26 mouse cellular contexts compared by ENCODE assay signal in genomic region chr4:50160893-50161292, GRCm38 (mm10).
DNase-seq lines count a peak whose midpoint lies in the region; ATAC-seq and TF ChIP-seq lines count a peak whose summit lies in the region.
"Had no signal": no experiment of that assay in that cellular context is flagged by ENCODE, and none has a peak within 500 bp of the region (broad histone marks: within the 10 kb centered on the region; RNA-seq: fewer than 3 reads in every experiment).

No protein-coding gene starts in this region.

- no peak overlapping the region for H3K4me3 ChIP-seq in left cerebral cortex, adult 2 months
- H3K4me3 ChIP-seq in E14TG2a.4 (replicated peaks; ENCODE audit: low read length), result no peak overlapping the region
- no peak overlapping the region for H3K4me3 ChIP-seq in intestine, postnatal 0 days (ENCODE audit: low read depth, low read length)
- H3K4me3 ChIP-seq: embryonic facial prominence, embryonic 12.5 days; erythroblast, embryonic 14.5 days; gastrocnemius, adult 2 months; heart, embryonic 13.5 days; limb, embryonic 15.5 days; megakaryocyte, embryonic 14.5 days had no signal

- H3K4me2 ChIP-seq in intestine, postnatal 0 days (replicated peaks; ENCODE audit: low read depth), result no peak overlapping the region
- H3K4me2 ChIP-seq: embryonic facial prominence, embryonic 12.5 days; heart, embryonic 13.5 days; limb, embryonic 15.5 days had no signal

- H3K27me3 ChIP-seq in E14TG2a.4 (ENCODE audit: insufficient read depth, low read length), result no peaks in the 10 kb centered on the region
- H3K27me3 ChIP-seq in intestine, postnatal 0 days (replicated peaks; ENCODE audit: control insufficient read depth, insufficient read depth, low read length), result no peaks in the 10 kb centered on the region
- H3K27me3 ChIP-seq: embryonic facial prominence, embryonic 12.5 days; heart, embryonic 13.5 days; limb, embryonic 15.5 days; megakaryocyte, embryonic 14.5 days had no signal

- TF ChIP-seq CTCF in left cerebral cortex, adult 2 months (IDR thresholded peaks at IDR 0.05), result peak; percentile 62
- peak; percentile 24; the same call in 1 of the 2 replicates for TF ChIP-seq CTCF in E14TG2a.4 (conservative IDR thresholded peaks at IDR 0.05; ENCODE audit: low read length)
- no peak for TF ChIP-seq CTCF in intestine, postnatal 0 days (IDR thresholded peaks at IDR 0.05; ENCODE audit: low read depth)

- intact Hi-C loops in left cerebral cortex, adult 2 months (cut with DNase I), result loop anchor here (2.0 kb wide), 1 partner anchor 516 kb away; no protein-coding TSS in a partner anchor

- peaks cover 3% of the 10 kb centered on the region; the same call in 1 of the 2 replicates for H3K9me3 ChIP-seq in E14TG2a.4 (ENCODE audit: low read length)
- no peaks in the 10 kb centered on the region for H3K9me3 ChIP-seq in intestine, postnatal 0 days (ENCODE audit: control insufficient read depth)
- H3K9me3 ChIP-seq: embryonic facial prominence, embryonic 12.5 days; G1E; heart, embryonic 13.5 days; limb, embryonic 15.5 days had no signal

- H3K4me1 ChIP-seq in E14TG2a.4 (replicated peaks; ENCODE audit: low read depth, low read length), result no peaks in the 10 kb centered on the region
- H3K4me1 ChIP-seq in intestine, postnatal 0 days (replicated peaks; ENCODE audit: control insufficient read depth, insufficient read depth, low read length), result no peaks in the 10 kb centered on the region
- H3K4me1 ChIP-seq: embryonic facial prominence, embryonic 12.5 days; heart, embryonic 13.5 days; limb, embryonic 15.5 days; megakaryocyte, embryonic 14.5 days had no signal

- no peak overlapping the region for H3K9ac ChIP-seq in intestine, postnatal 0 days (ENCODE audit: low read depth, low read length)
- H3K9ac ChIP-seq: embryonic facial prominence, embryonic 12.5 days; heart, embryonic 13.5 days; limb, embryonic 15.5 days; liver, postnatal 0 days had no signal

- no peaks in the 10 kb centered on the region for H3K36me3 ChIP-seq in E14TG2a.4 (ENCODE audit: insufficient read depth, low read length)
- no peaks in the 10 kb centered on the region for H3K36me3 ChIP-seq in intestine, postnatal 0 days (ENCODE audit: control insufficient read depth, insufficient read depth)
- H3K36me3 ChIP-seq: embryonic facial prominence, embryonic 12.5 days; G1E; heart, embryonic 13.5 days; limb, embryonic 15.5 days had no signal

- H3K27ac ChIP-seq in left cerebral cortex, adult 2 months, result no peak overlapping the region
- H3K27ac ChIP-seq in intestine, postnatal 0 days (ENCODE audit: low read depth, low read length), result no peak overlapping the region
- H3K27ac ChIP-seq: embryonic facial prominence, embryonic 12.5 days; gastrocnemius, adult 2 months; heart, embryonic 13.5 days; limb, embryonic 15.5 days had no signal

- 61% methylated on average over 2 of the region's 2 CpGs for WGBS in intestine, postnatal 0 days

- DNase-seq in frontal cortex, postnatal 36 days (ENCODE audit: low spot score in 2 of 2), result no peak
- no peak for DNase-seq in left cerebral cortex, adult 2 months (ENCODE audit: extremely low spot score in 1 of 2, low spot score in 2 of 2)
- DNase-seq in left cerebral cortex, adult 18-20 months (ENCODE audit: low spot score in 2 of 2), result no peak
- peak; percentile 27 for DNase-seq in 3T3-L1 (ENCODE audit: low read depth, low spot score)
- no peak for DNase-seq in right cerebral cortex, postnatal 36 days (ENCODE audit: low spot score in 2 of 2)
- DNase-seq: adrenal gland, postnatal 25 days; cerebellum, adult 2 months; cerebellum, postnatal 36 days; gastrocnemius, adult 2 months; heart, postnatal 36 days; kidney, adult 18-20 months; kidney, postnatal 36 days; liver, postnatal 0 days; lung, postnatal 14 days; thymus, postnatal 4 days had no signal

- ATAC-seq in frontal cortex, adult (ENCODE audit: low TSS enrichment), result peak; percentile 52; the same call in 1 of the 2 replicates
- ATAC-seq in intestine, postnatal 0 days, result no peak
- ATAC-seq: CD4-positive, CD25-positive, alpha-beta regulatory T cell, adult 4 months; forebrain, embryonic 16.5 days; liver, postnatal 0 days had no signal
